Mouse (Mus musculus) heart, adult 8-10 months (tissue): ENCODE measurements around the gene Vmn1r173. TPM values are rescaled to one million over a fixed set of nuclear protein-coding genes. Genes with fewer than 3 reads are reported as not detected.
"Not testable (repeated sequence)": the region's sequence is repeated elsewhere in the genome, so short reads cannot be mapped to it uniquely, and the experiment has no call there.

ENCODE experiments used
- DNase-seq: peaks from one replicate; pipeline ENCODE4 v3.0.0; 2022; ENCODE audit warnings: low spot score
- total RNA-seq, 4 experiments: library from RNA; stranded (reverse); gene quantifications; 2 replicates each; pipeline ENCODE4 v1.2.4; 2022

Gene Vmn1r173
- not detected for total RNA-seq

DNA sequence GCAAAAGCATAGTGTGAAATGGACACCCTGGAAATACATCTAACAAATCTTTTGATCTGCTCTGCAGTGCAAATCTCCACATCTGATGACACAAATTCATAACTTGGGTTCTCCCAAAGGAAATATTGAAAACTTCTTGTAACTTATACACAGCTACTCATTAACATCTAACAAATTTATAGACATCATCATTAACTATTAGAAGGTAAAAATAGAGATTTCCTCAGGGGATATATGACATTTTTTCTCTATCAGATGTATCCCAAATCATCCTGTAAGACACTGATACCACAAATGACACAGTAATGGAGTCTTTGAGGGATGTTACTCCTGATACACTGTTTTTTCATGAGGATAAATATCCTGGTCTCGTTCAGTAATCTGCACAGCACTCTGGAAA, at the start of gene Vmn1r173:
Gene Vmn1r173 (plus strand): TSS at position 301 of the 400 bp plus-strand sequence.
- not testable (repeated sequence) for DNase-seq

DNA sequence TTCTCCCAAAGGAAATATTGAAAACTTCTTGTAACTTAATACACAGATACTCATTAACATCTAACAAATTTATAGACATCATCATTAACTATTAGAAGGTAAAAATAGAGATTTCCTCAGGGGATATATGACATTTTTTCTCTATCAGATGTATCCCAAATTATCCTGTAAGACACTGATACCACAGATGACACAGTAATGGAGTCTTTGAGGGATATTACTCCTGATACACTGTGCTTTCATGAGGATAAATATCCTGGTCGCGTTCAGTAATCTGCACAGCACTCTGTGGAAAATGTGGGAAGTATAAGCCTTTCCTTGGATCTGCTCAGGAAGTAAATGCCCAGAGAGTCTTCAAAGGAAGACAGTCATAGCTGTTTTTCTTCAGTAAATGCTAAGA, 42.5 kb upstream of the Vmn1r173 start, which contains the start of gene Vmn1r172:
Gene Vmn1r172 (plus strand): TSS at position 301 of the 400 bp plus-strand sequence.
- DNase-seq: no peak

DNA sequence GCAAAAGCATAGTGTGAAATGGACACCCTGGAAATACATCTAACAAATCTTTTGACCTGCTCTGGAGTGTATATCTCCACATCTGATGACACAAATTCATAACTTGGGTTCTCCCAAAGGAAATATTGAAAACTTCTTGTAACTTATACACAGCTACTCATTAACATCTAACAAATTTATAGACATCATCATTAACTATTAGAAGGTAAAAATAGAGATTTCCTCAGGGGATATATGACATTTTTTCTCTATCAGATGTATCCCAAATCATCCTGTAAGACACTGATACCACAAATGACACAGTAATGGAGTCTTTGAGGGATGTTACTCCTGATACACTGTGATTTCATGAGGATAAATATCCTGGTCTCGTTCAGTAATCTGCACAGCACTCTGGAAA, 51.5 kb downstream of the Vmn1r173 start, which contains the start of gene Vmn1r174:
Gene Vmn1r174 (plus strand): TSS at position 301 of the 400 bp plus-strand sequence.
- not testable (repeated sequence) for DNase-seq

Other genes with a start within 250 kb of the Vmn1r173 start
- gene Vmn1r167, start 193.5 kb upstream of the Vmn1r173 start, total RNA-seq: not detected
- gene Vmn1r168, start 161.0 kb upstream of the Vmn1r173 start, total RNA-seq: not detected
- gene Vmn1r169, start 125.2 kb upstream of the Vmn1r173 start, total RNA-seq: not detected
- not detected for gene Vmn1r170, start 94.5 kb upstream of the Vmn1r173 start, total RNA-seq
- not detected for gene Vmn1r171, start 70.0 kb upstream of the Vmn1r173 start, total RNA-seq
- gene Vmn1r172, start 42.4 kb upstream of the Vmn1r173 start, total RNA-seq: not detected
- not detected for gene Vmn1r174, start 51.6 kb downstream of the Vmn1r173 start, total RNA-seq
- gene Vmn1r175, start 109.9 kb downstream of the Vmn1r173 start, total RNA-seq: not detected
- gene Vmn1r176, start 136.7 kb downstream of the Vmn1r173 start, total RNA-seq: not detected
- not detected for gene Vmn1r177, start 165.7 kb downstream of the Vmn1r173 start, total RNA-seq
- gene Vmn1r178, start 191.3 kb downstream of the Vmn1r173 start, total RNA-seq: not detected
- gene Vmn1r179, start 226.3 kb downstream of the Vmn1r173 start, total RNA-seq: not detected
- not detected for gene Vmn1r180, start 249.9 kb downstream of the Vmn1r173 start, total RNA-seq